Mouse (Mus musculus) spleen, adult 12 weeks (tissue): ENCODE results near the gene Trim59.
"Not testable (repeated sequence)": the region's sequence is repeated elsewhere in the genome, so short reads cannot be mapped to it uniquely, and the experiment has no call there.

ENCODE experiments used
- DNase-seq: peaks from one replicate; pipeline ENCODE4 v3.0.0; 2022; ENCODE audit warnings: low spot score

Gene Trim59

GRCm38 (mm10) chr3:69044645-69045399 is at the start of gene Trim59:
TSS of gene Trim59 (minus strand) at chr3:69044755.
- peak; percentile 90 for DNase-seq

DNA sequence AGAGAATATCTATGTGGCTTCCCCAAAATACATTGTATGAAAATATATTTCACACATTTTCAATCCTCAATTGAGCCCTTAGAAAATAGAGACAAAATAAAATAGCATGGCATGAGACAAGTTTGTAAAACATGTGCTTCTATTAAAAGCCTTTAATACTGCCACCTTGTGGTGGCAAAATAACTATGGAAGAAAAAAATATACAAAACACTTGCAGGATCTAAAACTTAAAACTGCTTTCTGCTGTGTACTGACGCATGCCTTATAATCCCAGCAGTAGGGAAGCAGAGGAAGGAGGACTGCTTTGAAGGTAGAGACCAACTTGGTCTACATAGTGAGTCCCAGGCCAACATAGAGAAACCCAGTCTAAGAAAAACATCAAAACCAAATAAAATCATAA is 19.4 kb upstream of the Trim59 start:
- DNase-seq, result no peak

- DNase-seq, result no peak
Measured at GRCm38 (mm10) chr3:69062764-69063163, 18.2 kb upstream of the Trim59 start.

DNA sequence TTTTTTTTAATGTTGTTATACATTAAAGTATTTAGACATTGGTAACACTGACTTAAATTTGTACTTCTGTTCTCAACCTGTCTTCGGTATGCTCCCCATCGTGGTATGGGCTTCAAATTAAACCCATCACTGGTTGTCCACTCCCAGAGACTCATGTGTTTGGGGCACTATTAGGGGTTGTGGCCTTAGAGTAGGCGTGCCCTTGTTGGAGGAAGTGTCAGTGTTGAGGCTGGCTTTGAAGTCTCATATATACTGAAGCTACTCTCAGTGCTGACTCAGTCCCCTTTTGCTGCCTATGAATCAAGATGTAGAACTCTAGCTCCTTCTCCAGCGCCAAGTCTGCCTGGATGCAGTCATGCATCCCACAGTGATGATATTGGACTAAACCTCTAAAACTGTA is 16.1 kb upstream of the Trim59 start:
- no peak for DNase-seq

- no peak for DNase-seq
Measured at GRCm38 (mm10) chr3:69055871-69056270, 11.3 kb upstream of the Trim59 start.

- DNase-seq, result peak; percentile 79
Measured at GRCm38 (mm10) chr3:69054760-69055432, 10.3 kb upstream of the Trim59 start.

- no peak for DNase-seq
Measured at GRCm38 (mm10) chr3:69051894-69052293, 7.3 kb upstream of the Trim59 start.

- DNase-seq, result no peak
Measured at GRCm38 (mm10) chr3:69049011-69049410, 4.5 kb upstream of the Trim59 start.

DNA sequence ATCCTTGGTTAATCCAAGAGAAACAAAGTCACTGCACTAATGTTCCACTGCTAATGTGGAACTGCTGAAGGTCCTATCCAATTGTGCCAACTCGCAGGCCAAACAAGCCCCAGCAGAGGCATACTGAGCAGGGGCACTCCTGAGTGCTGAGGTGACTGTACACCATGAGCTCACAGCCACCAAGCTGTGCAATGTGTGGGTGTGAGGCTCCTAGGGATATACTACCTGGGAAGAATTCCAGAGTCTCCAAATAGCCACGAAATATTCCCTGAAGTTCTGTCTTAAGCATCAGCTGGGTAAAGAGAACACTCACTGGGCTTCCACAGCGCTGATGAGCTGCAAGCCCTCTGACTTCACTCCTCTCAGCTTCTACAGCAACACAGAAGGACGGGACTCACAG is 3.1 kb upstream of the Trim59 start:
- DNase-seq, result no peak

- DNase-seq, result no peak
Measured at GRCm38 (mm10) chr3:69046509-69046908, 2.0 kb upstream of the Trim59 start.

DNA sequence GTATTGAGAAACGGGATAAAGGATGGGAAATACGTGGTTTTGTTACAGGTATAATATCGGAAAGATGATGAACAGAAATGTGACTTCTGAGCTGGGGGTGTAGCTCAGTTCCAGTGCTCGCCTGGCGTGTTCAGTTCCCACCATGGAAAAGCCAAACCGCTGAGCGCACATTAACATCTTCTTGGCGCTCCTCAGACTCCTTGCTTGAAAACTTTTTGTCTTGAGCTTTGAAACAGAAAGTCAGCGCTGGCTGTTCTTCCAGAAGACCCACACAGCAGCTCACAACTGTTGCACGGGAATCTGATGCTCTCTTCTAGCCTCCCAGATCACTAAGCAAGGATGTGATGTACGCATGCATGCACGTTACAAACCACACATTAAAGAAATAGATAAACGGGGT is 1.2 kb upstream of the Trim59 start:
- no peak for DNase-seq

DNA sequence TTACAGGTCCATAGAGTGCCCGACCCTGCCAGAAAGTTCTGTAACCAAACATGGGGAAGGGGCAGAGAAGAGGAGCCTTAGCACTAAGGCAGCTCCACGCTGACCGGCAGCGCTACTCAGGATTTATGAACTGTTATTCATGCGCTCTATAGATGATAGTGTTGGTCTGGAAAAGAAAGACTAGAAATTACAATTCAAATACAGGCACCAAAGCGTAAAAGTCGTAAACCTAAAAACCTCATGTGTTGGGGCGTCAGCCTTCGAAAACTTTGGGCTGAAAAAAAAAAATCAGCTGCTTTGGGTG is 797 bp upstream of the Trim59 start:
- no peak for DNase-seq

DNA sequence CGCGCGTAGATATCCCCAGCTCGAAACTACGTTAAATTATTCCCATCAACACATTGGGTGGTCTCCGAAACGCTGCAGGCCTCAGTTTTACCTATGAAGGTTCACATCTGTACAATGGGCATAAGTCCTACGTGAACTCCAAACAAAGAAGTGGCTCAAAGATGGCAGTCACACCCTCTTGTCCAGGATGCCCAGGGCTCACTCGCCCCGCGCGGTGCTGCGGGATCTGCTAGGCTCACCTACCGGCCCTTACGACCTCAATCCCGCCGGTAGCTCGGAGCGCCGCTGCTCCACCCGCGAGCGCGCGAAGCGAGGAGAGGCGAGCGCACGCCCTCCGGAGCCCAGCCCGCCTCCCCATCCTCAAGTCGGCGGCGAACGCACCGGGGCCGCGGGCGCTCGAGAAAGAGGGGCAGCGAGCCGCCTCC is 376 bp downstream of the Trim59 start:
- no peak for DNase-seq

DNA sequence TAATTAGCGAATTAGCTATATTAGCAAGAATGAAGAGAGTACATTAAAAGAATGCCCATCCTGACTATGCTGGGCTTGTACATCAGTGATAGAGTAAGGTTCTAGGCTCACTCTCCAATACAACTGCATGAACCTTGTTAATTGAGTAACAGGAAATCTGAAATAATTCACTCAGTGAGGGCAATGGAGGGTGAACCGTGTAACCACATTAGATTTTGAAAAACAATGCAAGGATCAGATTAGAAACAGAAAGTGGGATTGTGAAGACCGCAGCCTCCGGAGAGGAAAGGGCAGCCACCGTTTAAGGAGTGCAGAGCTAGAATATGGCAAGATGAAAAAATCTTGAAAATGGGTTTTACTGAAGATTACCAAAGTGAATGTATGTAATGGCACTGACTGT is 3.3 kb downstream of the Trim59 start:
- DNase-seq, result no peak

GRCm38 (mm10) chr3:69040105-69040504 is 4.5 kb downstream of the Trim59 start:
- no peak for DNase-seq

- no peak for DNase-seq
Measured at GRCm38 (mm10) chr3:69026133-69026783, 18.3 kb downstream of the Trim59 start.

GRCm38 (mm10) chr3:69020764-69021163 is 23.8 kb downstream of the Trim59 start:
- no peak for DNase-seq

- no peak for DNase-seq
Measured at GRCm38 (mm10) chr3:69020285-69020684, 24.3 kb downstream of the Trim59 start.

GRCm38 (mm10) chr3:69018635-69019034 is 25.9 kb downstream of the Trim59 start:
- not testable (repeated sequence) for DNase-seq

GRCm38 (mm10) chr3:69017181-69017580 is 27.4 kb downstream of the Trim59 start:
- no peak for DNase-seq

- DNase-seq, result no peak
Measured at GRCm38 (mm10) chr3:69008873-69009272, 35.7 kb downstream of the Trim59 start.

DNA sequence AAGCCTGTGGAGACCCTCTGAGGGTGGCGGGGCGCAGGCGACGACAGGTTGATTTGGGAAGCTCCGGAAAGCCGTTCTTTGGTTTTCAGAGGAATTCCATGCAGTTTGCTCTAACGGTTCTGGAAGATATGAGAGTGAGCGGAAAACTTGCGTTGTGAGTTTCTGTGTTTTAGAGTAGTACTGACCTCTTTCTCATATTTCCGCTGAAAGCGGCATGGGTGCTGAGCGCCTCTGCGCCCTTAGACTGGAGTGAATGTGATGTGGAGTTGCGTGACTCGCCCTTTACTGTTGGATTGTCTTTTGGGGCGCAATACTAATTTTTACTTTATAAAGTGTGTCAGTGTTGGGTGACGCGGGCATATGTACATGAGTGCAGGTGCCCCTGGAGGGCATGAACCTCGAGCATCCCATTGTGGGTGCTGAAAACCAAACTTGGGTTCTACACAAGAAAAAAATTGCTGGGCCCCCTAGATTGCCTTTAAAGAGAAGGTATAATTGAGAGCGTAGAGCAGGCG is 38.3 kb downstream of the Trim59 start:
- peak; percentile 8 for DNase-seq
